Mouse (Mus musculus): ENCODE results near the gene Polr3b. TPM values are rescaled to one million over a fixed set of nuclear protein-coding genes. Genes with fewer than 3 reads are reported as not detected.

Polr3b gene
- polyA plus RNA-seq, 1 experiment, result 1.6 TPM

DNA sequence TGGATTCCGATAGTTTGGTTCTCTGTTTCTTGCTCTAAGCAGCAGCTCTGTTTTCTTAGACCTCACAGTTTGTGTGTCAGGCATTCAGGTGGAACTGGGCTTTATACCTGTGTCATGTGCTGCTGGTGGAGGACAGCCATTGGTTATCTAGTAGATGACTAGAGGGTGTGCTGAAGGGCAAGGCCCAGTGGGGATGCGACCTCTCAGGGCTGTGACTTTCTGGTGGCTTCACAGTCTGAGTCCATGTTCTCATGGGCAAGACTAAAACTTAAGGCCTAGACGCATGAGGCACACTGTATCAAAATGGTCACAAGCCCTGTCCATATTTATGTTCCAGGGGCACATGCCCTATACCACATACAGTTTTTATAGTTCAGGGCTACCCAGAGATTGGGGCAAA, 37.2 kb downstream of the Polr3b start:
- TF ChIP-seq POLR2A (IDR thresholded peaks at IDR 0.05; ENCODE audit: low read depth, low read length) (no peak), CTCF (IDR thresholded peaks at IDR 0.05; ENCODE audit: extremely low read depth, insufficient read length, insufficient replicate concordance, low read depth, low read length) (no peak)
- Histone ChIP-seq H3K4me3 (ENCODE audit: low read depth, low read length) (no peak overlapping the region), H3K4me1 (ENCODE audit: control insufficient read depth, insufficient read depth, insufficient read length, low read length) (no peaks in the 10 kb centered on the region), H3K36me3 (ENCODE audit: control insufficient read depth, insufficient read depth, low read length) (peaks cover 16% of the 10 kb centered on the region), H3K27me3 (ENCODE audit: control insufficient read depth, insufficient read depth, low read length) (no peaks in the 10 kb centered on the region), H3K27ac (ENCODE audit: insufficient read depth, low read depth, low read length) (no peak overlapping the region)
- WGBS, result 90% methylated on average over 3 of the region's 3 CpGs

DNA sequence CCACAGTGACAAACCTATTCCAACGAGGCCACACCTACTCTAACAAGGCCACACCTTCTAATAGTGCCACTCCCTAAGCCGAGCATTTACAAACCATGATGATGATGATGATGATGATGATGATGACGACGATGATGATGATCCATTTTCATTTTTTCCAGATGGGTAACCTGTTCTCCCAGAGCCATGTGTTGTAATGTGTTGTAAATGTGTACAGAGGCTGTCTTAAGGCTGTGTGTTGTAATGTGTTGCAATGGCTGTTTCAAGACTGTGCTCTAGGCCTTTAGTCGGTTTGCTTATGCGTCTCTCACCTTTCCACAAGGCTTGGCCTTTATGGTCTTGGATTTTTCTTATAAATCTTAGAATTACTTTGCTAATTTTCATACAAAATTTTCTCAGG, 40.0 kb downstream of the Polr3b start:
- H3K4me1 ChIP-seq (ENCODE audit: control insufficient read depth, insufficient read depth, insufficient read length, low read length), result no peaks in the 10 kb centered on the region
- TF ChIP-seq POLR2A (IDR thresholded peaks at IDR 0.05; ENCODE audit: low read depth, low read length) (no peak), CTCF (IDR thresholded peaks at IDR 0.05; ENCODE audit: extremely low read depth, insufficient read length, insufficient replicate concordance, low read depth, low read length) (no peak)
- 96% methylated on average over 6 of the region's 6 CpGs for WGBS
- no peaks in the 10 kb centered on the region for H3K27me3 ChIP-seq (ENCODE audit: control insufficient read depth, insufficient read depth, low read length)
- H3K27ac ChIP-seq (ENCODE audit: insufficient read depth, low read depth, low read length), result no peak overlapping the region
- H3K36me3 ChIP-seq (ENCODE audit: control insufficient read depth, insufficient read depth, low read length), result peaks cover 17% of the 10 kb centered on the region
- no peak overlapping the region for H3K4me3 ChIP-seq (ENCODE audit: low read depth, low read length)

DNA sequence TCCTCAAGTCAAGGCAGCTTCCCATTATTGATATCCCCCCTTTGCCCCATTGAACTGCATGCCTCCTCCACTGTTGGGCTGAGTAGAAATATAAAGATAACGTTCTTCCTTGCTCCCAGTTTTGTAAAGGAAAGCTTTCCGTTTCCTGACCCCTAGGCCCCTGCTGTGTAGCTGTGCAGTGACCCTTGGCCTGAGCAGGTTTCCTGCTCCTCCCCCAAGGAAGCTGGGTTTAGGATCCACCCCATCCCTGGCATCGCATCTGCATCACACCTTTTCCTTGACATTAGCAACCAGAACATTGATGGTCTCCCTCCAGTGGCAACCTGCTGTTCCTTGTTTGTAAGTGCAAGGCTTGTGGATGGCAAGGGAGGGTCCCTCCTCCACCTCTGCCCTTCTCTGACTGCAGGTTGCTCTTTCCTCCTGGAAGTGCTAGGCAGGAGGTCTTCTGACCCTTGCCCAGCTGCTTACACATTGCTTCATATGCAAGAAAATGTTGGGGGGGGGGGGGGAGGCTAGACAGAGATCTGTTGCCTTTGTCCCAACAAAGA, 43.7 kb downstream of the Polr3b start:
- TF ChIP-seq POLR2A (IDR thresholded peaks at IDR 0.05; ENCODE audit: low read depth, low read length), result no peak
- no peak for TF ChIP-seq CTCF (IDR thresholded peaks at IDR 0.05; ENCODE audit: extremely low read depth, insufficient read length, insufficient replicate concordance, low read depth, low read length)
- H3K36me3 ChIP-seq (ENCODE audit: control insufficient read depth, insufficient read depth, low read length), result peaks cover 24% of the 10 kb centered on the region
- H3K27ac ChIP-seq (ENCODE audit: insufficient read depth, low read depth, low read length), result no peak overlapping the region
- no peaks in the 10 kb centered on the region for H3K4me1 ChIP-seq (ENCODE audit: control insufficient read depth, insufficient read depth, insufficient read length, low read length)
- no peak overlapping the region for H3K4me3 ChIP-seq (ENCODE audit: low read depth, low read length)
- H3K27me3 ChIP-seq (ENCODE audit: control insufficient read depth, insufficient read depth, low read length), result no peaks in the 10 kb centered on the region
- WGBS, result 59% methylated on average over 3 of the region's 3 CpGs

DNA sequence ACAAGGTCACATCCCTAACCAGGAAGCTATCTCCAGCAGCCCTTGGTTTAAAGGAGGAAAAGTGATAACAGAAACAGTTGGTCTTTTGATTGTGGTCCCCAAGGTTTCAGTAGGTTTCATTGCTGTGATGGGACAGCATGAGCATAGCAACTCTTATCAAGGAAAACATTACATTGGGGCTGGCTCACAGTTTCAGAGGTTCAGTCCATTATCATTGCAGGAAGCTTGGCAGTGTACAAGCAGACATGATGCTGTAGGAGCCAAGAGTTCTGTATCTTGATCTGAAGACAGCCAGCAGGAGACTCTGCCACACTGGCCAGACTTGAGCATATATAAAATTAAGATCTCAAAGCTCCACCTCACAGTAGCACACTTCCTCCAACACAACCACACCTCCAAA, 53.6 kb downstream of the Polr3b start:
- H3K27ac ChIP-seq (ENCODE audit: insufficient read depth, low read depth, low read length), result no peak overlapping the region
- no peak overlapping the region for H3K4me3 ChIP-seq (ENCODE audit: low read depth, low read length)
- H3K4me1 ChIP-seq (ENCODE audit: control insufficient read depth, insufficient read depth, insufficient read length, low read length), result no peaks in the 10 kb centered on the region
- TF ChIP-seq POLR2A (IDR thresholded peaks at IDR 0.05; ENCODE audit: low read depth, low read length) (no peak), CTCF (IDR thresholded peaks at IDR 0.05; ENCODE audit: extremely low read depth, insufficient read length, insufficient replicate concordance, low read depth, low read length) (no peak)
- H3K27me3 ChIP-seq (ENCODE audit: control insufficient read depth, insufficient read depth, low read length), result no peaks in the 10 kb centered on the region
- H3K36me3 ChIP-seq (ENCODE audit: control insufficient read depth, insufficient read depth, low read length), result peaks cover 30% of the 10 kb centered on the region

DNA sequence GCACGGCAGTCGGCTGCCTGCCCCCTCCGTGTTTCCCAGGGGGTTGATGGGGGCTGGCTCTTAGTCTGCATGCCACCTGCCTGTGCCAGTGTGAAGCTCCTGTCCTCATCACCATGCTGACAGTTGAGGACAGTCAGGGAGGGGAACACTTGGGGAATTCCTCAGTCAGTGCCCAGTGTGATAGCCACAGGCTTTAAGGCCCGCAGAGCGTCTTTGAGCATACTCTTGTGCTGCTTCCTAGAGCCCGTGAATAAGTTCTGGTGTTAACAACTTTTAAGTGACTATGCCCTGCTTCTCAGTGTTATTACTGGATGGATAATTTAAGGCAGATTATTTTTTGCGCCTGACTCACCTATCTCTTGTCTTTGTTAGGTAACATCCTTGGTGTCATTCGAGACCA, 54.4 kb downstream of the Polr3b start:
- TF ChIP-seq POLR2A (IDR thresholded peaks at IDR 0.05; ENCODE audit: low read depth, low read length) (no peak), CTCF (IDR thresholded peaks at IDR 0.05; ENCODE audit: extremely low read depth, insufficient read length, insufficient replicate concordance, low read depth, low read length) (no peak)
- WGBS, result 93% methylated on average over 8 of the region's 8 CpGs
- no peaks in the 10 kb centered on the region for H3K27me3 ChIP-seq (ENCODE audit: control insufficient read depth, insufficient read depth, low read length)
- peaks cover 32% of the 10 kb centered on the region for H3K36me3 ChIP-seq (ENCODE audit: control insufficient read depth, insufficient read depth, low read length)
- no peak overlapping the region for H3K4me3 ChIP-seq (ENCODE audit: low read depth, low read length)
- no peaks in the 10 kb centered on the region for H3K4me1 ChIP-seq (ENCODE audit: control insufficient read depth, insufficient read depth, insufficient read length, low read length)
- no peak overlapping the region for H3K27ac ChIP-seq (ENCODE audit: insufficient read depth, low read depth, low read length)

DNA sequence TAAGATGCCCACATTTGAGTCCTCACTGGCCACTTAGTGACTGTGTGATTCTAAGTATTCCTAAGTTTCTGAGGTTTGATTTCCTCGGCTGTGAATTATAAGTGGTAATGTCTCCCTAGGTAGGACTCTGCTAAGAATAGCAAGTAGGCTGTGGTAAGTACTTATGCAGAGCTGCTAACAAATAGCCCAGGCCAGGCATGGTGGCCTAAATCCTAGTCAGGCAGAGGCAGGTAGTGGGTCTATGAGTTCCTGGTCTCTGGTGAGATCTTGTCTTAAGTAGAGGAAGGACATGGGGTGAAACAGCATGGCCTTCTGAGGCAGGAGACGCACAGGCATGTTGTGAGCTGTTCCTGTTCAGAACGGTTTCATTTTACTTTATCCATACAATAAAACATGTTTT, 55.8 kb downstream of the Polr3b start:
- Histone ChIP-seq H3K36me3 (ENCODE audit: control insufficient read depth, insufficient read depth, low read length) (peaks cover 33% of the 10 kb centered on the region), H3K27me3 (ENCODE audit: control insufficient read depth, insufficient read depth, low read length) (no peaks in the 10 kb centered on the region), H3K27ac (ENCODE audit: insufficient read depth, low read depth, low read length) (no peak overlapping the region), H3K4me1 (ENCODE audit: control insufficient read depth, insufficient read depth, insufficient read length, low read length) (no peaks in the 10 kb centered on the region), H3K4me3 (ENCODE audit: low read depth, low read length) (no peak overlapping the region)
- 96% methylated on average over 3 of the region's 3 CpGs for WGBS
- TF ChIP-seq CTCF (IDR thresholded peaks at IDR 0.05; ENCODE audit: extremely low read depth, insufficient read length, insufficient replicate concordance, low read depth, low read length), result no peak
- no peak for TF ChIP-seq POLR2A (IDR thresholded peaks at IDR 0.05; ENCODE audit: low read depth, low read length)

DNA sequence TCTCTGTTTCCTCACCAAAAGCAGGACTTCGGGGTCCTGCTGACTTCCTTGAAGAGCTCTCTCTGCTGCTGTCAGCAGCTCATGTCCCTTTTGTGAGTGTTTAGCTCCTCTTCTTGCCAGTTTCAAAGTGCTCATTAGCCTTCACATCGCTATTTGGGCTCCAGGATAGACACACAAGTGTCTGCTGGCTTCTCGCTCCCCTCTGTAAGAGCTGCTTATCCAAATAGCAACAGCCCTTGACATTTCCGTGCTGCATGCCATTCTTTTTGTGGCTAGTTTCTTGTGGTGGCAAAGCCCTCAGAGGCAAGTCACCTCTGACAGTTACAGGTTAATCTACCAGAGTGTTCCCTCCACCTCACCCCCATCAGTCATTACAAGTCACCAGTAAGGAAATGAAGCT, 56.3 kb downstream of the Polr3b start:
- TF ChIP-seq CTCF (IDR thresholded peaks at IDR 0.05; ENCODE audit: extremely low read depth, insufficient read length, insufficient replicate concordance, low read depth, low read length), result no peak
- no peak for TF ChIP-seq POLR2A (IDR thresholded peaks at IDR 0.05; ENCODE audit: low read depth, low read length)
- 90% methylated on average over 4 of the region's 4 CpGs for WGBS
- H3K27me3 ChIP-seq (ENCODE audit: control insufficient read depth, insufficient read depth, low read length), result no peaks in the 10 kb centered on the region

More for the DNA sequence above, 56.3 kb downstream of the Polr3b start:
- no peaks in the 10 kb centered on the region for H3K4me1 ChIP-seq (ENCODE audit: control insufficient read depth, insufficient read depth, insufficient read length, low read length)
- no peak overlapping the region for H3K27ac ChIP-seq (ENCODE audit: insufficient read depth, low read depth, low read length)
- no peak overlapping the region for H3K4me3 ChIP-seq (ENCODE audit: low read depth, low read length)
- peaks cover 30% of the 10 kb centered on the region for H3K36me3 ChIP-seq (ENCODE audit: control insufficient read depth, insufficient read depth, low read length)
